Mouse (Mus musculus) frontal cortex, adult 2 months (tissue): ENCODE data around the gene Srms. TPM values are rescaled to one million over a fixed set of nuclear protein-coding genes. Genes with fewer than 3 reads are reported as not detected.
"Not testable (repeated sequence)": the region's sequence is repeated elsewhere in the genome, so short reads cannot be mapped to it uniquely, and the experiment has no call there.

ENCODE experiments used
- DNase-seq, 2 experiments: peaks; one replicate each; pipeline ENCODE4 v3.0.0; 2022; ENCODE audit warnings: low spot score in 1 of 2; ENCODE audit errors: extremely low spot score in 1 of 2
- polyA plus RNA-seq: library from polyadenylated mRNA; depleted of rRNA; stranded (reverse); fragments of >200 nt; gene quantifications from 2 replicates; pipeline ENCODE4 v1.2.3, GENCODE M21; 2012

The Srms gene
- polyA plus RNA-seq, 1 experiment: 0.50 TPM

DNA sequence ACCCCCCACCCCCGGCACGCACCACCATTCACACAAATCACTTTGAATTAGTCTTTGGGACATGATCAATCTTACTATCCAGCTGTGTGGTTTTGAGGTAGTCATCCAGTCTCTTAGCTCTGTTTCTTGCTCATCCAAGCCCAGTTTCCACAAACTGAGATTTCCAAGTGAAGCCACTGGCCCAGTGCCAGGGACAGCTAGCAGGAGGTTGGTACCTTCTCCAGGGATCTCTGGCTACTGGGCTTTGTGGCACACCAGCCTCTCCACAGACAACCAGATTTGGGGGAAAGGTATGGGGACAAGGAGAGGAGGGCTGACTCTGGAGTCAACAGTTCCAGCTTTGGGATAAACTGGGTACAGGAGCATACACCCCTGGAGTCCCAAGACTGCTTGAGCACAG, 7.4 kb upstream of the Srms start:
- peak in 1 of 2 experiments; percentile 12 for DNase-seq

DNA sequence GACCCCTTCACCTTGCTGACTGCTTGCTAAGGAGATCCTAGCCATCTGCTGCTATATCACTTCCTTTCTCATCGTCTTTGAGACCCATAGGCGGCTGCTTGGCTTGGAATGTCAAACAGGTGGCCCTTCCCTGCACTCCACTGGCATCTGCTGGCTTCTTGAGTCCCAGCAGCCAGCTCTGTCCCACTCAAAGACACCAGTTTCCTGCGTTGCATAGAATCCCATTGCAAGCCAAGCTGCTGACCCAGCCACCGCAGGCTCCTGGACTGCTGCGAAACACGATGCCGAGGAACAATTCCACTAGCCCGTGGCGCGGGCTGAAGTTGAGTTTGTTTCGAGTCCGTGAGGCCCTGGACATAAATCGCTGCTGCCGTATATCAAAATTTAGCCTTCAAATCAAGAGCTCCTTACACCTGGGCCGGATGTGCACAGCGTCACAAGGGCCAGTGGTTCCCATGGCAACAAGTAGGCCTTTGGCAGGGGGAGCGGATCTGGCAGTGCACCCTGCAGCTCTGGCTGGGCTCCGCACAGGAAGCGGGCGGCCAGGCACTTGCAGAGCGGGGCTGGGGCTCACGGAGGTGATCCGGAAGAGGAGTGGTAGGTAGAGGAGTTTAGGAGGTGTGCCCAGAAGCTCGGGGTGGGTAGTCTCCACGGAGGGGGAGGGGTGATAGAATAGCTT, 6.7 kb upstream of the Srms start, which contains the start of gene Fndc11:
Fndc11 (plus strand) TSS at position 476 of the 679 bp plus-strand sequence.
- peak; percentile 14 to 53 for DNase-seq

DNA sequence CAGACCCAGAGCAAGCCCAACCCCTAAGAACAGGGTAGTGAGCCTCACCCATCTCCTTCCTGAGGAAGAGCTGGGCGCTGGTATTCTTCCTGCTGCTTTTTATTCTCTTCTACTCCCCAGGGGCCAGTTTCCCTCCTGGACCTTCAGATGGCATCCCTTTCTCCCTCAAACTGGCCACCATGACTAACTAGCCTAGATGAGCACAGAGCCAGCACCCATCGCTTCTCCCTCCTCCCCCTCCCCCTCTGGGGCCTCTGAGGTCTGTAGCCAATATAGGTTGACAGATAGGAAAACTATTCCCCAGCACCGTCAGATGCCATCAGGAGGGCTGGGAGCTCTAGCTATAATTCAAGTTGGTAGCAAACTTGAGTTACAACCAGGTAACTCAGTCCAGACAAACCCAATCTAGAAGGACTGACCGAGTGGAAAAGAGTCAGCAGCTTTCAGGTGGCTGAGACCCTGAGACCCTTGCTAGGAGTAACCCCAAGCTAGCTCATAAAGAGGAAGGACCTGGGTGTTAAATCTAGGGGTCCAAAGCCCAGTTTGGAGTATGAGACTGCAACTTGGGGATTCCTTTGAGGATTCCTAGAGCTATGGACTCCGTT, 6.0 kb upstream of the Srms start:
- no peak for DNase-seq

DNA sequence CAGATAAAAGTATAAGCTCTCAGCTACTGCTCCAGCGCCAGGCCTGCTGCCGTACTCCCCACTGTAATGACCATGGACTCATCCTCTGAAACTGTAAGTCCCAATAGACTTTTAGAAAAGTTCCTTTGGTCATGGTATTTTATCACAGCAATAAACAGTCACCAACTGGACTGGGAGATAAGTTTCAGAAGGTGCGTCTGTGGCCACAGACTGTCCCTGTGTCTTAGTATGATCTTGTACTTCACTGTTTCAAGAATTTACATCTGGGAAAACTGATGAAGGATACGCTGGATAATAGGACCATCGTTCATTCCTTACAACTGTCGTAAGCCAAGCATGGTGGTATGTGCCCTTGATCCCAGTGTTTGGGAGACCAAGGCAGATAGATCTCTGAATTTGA, 3.1 kb upstream of the Srms start:
- DNase-seq: no peak

DNA sequence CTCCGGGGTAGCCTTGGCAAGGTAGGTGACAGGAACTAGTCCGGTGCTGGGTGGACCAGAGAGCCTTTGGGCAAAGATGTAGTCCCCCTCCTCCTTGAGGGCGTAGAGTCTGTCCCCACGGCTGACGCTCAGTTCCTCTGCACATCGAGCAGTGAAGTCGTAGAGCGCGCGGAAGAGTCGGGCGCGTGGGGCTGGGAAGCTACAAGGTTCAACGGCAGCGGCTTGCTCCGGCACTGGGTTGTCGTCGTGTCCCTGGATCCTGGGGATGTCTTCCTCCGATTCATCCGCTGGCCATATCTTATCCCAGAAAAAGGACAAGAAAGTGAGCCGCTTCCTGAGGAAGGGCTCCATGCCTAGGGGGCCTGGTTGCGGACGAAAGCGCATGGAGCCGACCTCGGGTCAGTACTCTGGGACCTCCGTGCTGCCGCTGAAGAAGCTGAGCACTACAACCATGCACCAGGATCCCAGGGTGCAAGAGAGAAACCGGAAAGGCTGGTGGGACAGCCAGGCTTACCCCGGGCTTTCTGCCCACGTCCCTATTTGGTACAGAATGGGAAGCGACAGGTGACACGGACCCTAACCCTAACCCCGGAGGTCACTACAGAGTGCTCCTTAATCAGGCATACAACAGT, 480 bp downstream of the Srms start:
- no peak for DNase-seq

DNA sequence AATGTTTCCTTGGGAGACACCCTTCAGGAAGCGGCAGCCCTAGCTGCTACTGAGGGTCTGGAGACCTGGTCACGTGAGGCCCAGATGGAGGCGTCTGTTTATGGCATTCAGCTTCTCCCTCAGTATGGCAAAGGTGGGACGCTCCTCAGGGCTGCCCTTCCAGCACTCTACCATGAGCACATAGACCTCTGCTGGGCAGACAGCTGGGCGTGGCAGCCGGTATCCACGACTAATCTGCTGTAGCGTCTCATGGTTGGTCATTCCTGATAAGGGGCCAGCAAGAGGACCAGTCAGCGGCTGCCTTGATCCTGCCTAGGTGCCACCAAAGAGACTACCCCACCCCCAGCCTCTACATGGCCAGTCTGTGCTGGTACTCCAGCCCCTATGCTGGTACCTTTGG, 6.9 kb downstream of the Srms start:
- no peak for DNase-seq

DNA sequence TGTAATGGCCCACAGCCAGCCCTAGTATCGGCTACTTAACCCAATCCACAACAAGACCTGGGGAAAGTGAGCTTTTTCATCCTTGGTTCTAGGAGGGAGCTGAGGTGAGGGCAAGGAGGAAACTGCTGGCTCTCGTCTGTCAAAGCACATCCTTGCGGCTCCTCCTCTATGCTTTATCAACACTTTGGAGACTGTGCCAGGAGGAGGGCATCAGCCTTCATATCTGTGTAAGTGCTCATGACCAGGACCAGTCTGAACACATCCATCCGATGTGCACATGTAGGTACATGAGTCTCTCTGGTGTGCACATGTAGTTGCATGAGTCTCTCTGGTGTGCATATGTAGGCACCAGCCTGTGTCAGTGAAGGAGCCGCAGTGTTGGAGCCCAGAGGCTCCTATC, 7.3 kb downstream of the Srms start:
- no peak for DNase-seq

DNA sequence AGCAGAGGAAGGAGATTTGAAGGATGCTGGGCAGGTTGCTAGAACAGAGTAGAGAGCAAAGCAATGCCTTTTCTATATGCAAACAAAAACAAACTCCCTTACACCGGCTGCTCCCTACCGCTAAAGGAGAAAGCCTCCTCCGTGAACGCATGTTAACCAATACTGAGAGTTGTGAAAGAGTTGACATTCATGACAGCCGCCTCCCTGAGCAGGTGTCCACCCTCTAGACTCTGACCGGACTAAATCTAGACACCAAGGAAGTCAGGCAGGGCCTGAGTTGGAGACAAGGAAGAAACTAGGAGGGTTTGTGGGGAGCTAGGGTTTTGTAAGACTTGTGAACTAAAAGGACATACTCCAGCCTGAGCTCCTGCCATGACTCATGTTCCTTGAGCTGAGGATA, 10.1 kb downstream of the Srms start:
- no peak for DNase-seq

DNA sequence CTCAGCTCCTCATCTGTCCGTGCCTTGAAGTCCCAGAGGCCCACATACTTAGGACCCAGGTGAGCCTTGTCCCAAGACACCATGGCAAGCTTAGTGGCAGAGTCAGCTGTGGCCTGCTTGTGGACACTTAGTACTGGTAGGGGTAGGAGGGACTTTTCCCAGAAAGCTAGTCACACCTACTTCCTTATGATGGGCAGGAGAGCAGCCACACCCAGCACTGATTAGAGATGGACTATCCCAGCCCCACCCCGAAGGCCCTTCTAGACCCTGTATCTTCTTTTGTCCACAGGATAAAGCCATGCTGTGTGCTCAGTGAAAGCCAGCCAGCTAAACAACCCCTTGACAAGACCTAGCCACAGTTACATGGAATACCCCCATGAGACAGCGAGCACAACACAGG, 10.6 kb downstream of the Srms start, which contains the start of gene Ptk6:
Ptk6 (minus strand) TSS at position 368 of the 400 bp plus-strand sequence.
- DNase-seq: no peak

DNA sequence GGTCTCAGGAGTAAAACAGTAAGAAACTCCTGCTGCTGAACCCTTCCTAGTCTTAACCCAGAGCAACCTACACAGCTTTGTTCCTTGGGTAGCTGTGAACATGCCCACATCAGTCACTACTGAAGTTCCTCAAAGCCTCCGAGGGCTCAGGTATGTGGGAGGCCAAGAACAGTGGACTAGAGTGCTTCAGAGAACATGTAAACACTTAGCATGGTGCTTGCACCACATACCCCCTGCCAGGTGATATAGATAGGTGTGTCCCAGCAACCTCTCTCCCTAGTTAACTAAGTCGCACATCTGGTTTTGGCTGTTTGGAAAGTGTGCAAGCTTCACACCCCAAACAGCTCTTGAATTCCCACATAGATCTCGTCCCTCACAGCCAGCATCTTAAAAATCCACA, 11.4 kb downstream of the Srms start:
- no peak for DNase-seq

DNA sequence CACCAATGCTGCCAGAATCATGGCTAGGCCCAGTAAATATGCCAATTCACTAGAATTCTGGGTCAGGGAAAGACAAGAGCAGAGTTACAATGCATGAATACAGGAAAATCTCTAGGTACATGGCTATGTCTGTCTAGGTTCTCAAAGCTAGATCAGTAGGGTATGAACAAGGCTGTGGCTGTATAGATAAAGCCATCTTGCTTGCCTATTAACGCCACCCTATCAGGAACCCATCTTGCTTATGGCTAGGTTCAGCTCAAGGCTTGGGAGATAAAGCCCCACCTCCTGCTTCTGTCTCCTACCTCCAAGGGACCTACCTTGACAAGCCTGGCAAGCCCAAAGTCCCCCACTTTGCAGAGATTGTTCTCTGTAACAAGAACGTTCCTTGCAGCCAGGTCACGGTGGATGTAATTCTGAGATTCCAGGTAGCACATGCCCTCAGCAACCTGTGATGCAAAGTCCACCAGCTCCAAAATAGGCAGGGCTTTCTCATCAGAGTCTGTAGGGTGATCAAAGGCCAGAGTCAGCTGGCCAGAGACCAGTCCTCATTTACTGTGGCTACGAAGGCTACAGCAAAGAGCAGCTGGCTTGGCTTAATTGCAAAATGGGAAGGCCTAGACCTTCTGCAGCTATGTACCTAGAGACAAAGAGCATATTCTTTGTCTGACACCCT, 16.2 kb downstream of the Srms start:
- DNase-seq: no peak

DNA sequence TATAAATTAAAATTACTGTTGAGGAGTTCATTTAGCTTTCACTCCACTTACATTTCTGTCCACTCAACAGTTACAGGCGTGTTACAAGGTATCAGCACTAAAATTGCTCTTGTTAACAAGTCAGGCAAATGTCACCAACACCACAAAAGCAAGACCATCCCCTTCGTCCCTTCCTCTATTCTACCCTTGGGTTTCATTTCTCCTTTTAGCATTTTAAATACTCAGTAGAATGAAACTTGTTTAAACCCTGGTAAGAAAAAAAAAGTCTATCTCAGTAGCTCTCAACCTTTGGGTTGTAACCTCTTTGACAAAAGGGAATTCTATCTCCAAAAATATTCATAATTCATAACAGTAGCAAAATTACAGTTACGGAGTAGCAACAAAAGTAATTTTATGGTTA, 19.9 kb downstream of the Srms start:
- DNase-seq: no peak

DNA sequence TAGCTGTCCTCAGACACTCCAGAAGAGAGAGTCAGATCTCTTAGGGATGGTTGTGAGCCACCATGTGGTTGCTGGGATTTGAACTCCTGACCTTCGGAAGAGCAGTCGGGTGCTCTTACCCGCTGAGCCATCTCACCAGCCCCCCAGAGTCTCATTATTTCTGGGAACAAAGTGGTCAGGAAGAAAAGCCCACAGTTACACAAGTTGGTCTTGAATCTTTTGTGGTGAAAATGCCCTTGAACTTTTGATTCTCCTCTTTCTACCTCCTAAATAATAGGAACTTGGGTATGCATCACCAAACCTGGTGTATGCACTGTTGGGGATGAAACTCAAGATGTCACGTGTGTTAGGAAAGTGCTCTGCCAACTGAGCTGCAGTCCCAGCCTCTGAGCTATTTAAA, 21.0 kb downstream of the Srms start:
- DNase-seq: no peak

DNA sequence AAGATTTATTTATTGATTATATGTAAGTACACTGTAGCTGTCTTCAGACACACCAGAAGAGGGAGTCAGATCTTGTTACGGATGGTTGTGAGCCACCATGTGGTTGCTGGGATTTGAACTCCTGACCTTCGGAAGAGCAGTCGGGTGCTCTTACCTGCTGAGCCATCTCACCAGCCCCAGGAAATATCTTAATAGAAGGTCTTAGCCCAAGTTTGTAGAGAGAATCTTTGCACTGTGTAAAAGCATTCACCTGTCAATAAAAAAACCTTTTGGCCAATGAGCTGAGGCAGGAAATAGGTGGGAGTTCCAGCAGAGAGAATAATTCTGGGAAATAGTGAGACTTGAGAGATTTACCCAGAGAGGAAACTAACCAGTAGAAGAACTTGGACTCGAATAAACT, 21.6 kb downstream of the Srms start:
- not testable (repeated sequence) for DNase-seq

DNA sequence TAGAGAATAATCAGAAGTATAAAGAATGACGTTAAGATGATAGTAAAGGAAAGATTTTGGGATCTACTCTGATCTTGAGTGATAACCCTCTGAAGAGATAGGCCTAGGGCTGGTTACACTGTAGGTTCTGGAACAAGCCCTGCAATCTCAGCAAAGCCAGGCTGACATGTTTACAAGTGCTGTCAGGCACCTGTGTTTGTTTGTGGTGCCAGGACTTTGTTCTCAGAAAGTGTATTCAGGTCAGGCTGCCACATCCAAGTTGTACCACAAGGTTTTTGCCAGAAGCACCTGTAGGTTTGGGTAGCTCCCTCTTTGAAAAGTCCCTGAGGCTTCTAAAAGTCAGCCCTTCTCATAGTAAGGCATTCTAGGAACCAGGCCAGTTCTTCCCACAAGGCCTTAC, 23.7 kb downstream of the Srms start:
- no peak for DNase-seq

DNA sequence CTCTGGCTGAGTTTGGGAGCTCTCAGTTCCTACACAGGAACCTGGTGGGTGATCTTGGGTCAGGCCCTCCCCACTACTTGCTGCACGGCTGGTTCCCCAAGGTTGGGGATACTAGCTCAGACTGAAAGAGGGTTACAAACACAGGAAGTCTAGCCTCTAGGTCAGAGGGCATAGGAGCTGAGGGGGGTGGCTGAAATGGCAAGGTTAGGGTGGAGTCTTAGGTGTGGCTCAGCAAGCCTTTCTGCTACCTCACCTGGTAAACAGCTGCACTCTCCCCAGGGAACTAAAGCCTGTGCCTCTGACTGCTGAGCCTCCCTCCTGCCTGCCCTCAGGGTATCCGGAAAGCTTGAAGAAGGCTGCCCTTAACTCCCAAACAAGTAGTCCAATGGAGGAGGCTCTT, 24.3 kb downstream of the Srms start:
- DNase-seq: no peak

DNA sequence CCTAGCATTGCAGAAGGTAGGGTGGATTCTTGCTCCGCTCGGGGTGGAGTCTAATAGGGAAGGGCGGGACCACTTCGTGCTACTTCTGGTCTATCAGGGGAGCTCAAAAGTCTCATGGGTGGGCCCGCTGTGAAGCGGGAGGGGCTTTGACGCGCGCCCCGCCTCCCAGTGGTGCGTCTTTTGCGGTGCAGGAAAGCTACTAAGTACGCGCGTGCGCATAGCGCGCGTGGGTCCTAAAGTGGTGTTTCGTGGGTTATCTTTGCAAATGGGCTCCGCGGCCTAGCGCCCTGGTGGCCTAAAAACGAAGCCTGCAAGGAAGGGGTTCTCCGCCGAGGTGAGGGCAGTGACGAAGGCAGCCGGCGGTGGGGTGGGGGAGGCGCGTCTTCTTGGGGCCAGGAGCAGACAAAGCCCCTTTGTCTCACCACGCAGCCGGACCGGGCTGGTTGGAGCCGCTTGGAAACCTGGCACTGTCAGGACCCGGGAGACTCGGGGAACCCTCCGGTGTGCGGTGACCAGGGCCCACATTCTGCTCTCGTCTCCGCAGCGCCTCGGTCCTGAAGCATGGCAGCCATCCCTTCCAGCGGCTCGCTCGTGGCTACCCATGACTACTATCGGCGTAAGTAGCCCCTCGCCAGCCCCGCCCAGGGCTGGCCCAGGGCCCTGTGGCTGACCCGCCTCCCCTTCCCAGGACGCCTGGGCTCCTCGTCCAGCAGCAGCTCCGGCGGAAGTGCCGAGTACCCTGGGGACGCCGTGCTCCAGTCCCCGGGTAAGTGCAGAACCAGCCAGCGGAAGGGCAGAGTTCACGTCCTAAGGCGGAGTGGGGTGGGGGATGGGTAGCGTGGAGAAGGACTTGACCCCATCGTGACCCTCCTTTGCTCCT, 25.6 kb downstream of the Srms start, which contains the start of gene Ppdpf:
Ppdpf (plus strand) TSS at position 127 of the 880 bp plus-strand sequence.
- peak; percentile 90 to 95 for DNase-seq

DNA sequence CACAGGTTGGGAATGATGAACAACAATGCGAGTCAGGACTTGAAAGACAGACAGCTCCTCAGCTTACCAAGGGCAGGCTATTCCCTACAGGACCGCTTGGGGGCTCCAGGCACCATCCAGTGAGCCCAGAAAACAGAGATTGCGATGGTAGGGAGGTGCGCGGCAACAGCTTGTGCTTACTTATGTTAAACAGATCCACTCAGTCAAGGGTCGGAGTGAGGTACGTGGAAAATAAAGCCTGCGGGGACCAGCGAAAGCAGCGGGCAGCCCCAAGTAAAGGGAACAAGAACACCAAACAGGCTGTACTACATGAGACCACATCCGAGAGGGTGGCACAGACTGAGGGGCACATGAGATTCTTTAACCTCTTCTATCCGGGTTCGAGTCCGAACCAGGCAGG, 26.4 kb downstream of the Srms start:
- peak; percentile 72 to 93 for DNase-seq

DNA sequence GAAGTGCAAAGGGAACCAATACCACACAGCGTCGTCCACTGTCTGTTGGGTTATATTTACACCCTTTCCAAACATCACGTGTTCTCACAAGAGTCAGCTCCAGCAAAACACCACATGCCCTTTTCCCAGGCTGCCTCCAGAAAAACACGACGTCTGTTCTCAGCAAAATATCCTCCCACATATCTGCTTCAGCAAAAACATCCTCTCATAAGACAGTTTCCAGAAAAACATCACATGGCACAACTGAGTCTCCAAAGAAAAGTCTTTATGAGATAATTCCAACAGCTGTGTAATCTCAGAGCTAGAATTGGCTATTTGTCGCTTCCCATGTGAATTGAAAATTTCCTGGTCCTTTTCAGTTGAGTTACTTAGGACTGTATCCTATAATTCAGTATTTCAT, 32.1 kb downstream of the Srms start:
- DNase-seq: peak in 1 of 2 experiments; percentile 57

DNA sequence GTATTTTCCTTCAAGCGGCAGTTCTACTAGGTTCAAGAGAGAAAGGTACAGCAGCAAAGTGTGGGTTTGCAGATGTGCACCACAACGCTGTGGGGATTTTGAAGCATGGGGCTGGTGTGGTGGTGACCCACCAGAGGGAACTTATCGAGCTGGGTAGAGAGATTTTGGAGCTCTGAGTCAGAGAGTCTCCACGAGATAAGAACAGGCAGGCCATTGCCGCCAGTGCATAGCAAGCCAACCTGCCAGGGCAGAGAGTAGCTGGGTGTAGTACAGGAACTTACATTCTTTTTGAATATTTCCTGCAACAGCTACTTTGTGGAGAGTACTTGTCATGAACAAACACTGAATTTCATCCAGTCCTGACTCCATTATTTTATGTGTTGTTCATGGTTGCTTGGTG, 34.5 kb downstream of the Srms start:
- DNase-seq: no peak
